Mouse (Mus musculus): Measurements from ENCODE around the gene Rhbdd3.

Gene Rhbdd3

DNA sequence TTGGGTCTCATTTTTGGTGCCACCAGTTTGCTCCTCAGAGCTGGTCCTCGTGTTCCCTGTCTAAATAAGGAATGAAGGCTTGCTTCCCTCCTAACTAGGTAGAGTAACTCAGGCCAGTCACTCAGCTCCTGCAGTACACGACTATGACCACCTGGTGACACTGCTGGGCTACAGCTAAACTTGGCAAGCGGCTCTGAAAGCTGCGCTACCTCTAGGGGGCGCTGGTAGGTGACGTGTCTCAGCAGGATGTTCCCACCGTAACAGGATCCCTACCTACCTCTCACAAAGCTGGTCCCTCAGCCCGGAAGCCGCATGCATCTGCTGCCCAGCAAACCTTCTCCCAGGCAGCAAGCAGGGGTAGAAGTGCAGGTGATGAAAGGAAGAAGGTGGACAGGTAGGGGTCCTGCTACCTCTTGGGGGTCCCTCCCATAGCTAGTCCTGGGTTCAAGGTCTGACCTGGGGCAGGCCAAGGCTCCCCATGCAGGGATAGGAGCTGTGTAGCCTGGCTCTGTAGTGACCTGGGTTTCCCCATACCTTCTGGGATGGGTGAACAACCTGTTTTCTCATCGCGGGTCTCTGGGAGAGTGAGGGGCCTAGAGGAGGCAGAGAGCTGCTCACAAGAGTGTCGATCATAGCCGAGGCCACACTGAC, 16.3 kb downstream of the Rhbdd3 start:
- peak; percentile 92 to 96 for DNase-seq (ENCODE audit: low read depth in 2 of 2, low spot score in 2 of 2)

GRCm38 (mm10) chr11:5125713-5126112, 27.0 kb downstream of the Rhbdd3 start:
- no peak for DNase-seq (ENCODE audit: low read depth in 2 of 2, low spot score in 2 of 2)

- DNase-seq (ENCODE audit: low read depth in 2 of 2, low spot score in 2 of 2): no peak
Observed at GRCm38 (mm10) chr11:5129035-5129480, 30.3 kb downstream of the Rhbdd3 start.

GRCm38 (mm10) chr11:5130111-5130665, 31.5 kb downstream of the Rhbdd3 start:
- DNase-seq (ENCODE audit: low read depth in 2 of 2, low spot score in 2 of 2): no peak

DNA sequence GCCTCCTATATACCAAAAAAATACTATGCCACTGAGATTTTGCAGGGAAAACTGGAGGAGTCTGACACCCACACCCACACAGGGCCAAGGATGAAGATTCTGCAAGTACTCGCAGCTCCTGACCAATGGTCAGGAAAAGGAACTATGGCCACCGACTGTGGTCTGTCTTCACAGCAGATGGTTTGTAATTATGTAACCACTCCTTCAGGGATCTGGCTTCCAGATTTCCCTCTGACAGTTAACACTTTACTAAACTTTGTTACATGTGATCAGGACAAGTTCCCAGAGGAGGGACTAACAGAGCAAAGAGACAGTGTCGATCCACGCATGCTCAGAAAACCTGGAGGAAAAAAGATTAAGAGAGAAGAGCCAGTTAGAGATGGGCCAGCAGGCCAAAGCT, 34.0 kb downstream of the Rhbdd3 start:
- no peak for DNase-seq (ENCODE audit: low read depth in 2 of 2, low spot score in 2 of 2)

- no peak for DNase-seq (ENCODE audit: low read depth in 2 of 2, low spot score in 2 of 2)
Observed at GRCm38 (mm10) chr11:5135914-5136313, 37.2 kb downstream of the Rhbdd3 start.

GRCm38 (mm10) chr11:5138642-5139041, 39.9 kb downstream of the Rhbdd3 start:
- no peak for DNase-seq (ENCODE audit: low read depth in 2 of 2, low spot score in 2 of 2)

DNA sequence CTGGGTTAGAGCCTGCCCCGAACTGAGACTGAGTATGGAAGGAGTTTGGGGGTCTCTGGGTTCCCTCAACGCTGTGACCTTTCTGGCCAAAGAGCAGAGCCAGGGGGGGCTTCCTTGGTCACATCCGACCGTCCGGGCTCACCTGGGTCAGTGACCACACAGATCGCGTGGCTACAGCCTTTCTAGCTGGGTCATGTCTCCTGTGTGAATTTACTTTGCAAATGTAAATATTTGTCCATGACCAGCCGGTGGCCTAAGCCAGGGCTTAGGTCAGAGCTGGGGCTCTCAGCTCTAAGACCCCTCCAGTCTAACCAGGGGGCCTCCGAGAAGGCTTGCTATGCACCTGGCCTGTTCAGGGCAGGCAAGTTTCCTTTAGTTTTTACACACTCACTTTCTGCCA, 40.6 kb downstream of the Rhbdd3 start:
- no peak for DNase-seq (ENCODE audit: low read depth in 2 of 2, low spot score in 2 of 2)

DNA sequence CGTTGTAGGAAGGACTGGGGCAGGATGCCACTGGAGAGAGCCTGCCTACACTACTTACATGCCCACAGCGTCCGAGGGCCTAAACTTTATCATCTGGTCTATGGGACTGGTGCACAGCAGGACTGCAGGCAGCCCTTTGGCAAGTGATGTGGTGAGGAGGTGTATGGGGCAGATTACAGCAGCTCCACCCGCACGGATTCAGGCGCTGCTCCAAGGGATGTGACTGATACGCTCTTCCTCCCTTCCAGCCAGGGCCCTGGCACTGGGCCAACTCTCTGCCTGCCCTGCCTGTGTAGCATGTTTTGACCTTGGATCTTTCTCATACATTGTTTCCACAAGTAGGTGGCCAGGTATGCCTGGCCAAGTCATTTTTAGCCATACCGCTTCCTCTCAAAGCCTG, 41.9 kb downstream of the Rhbdd3 start:
- DNase-seq (ENCODE audit: low read depth in 2 of 2, low spot score in 2 of 2): no peak

DNA sequence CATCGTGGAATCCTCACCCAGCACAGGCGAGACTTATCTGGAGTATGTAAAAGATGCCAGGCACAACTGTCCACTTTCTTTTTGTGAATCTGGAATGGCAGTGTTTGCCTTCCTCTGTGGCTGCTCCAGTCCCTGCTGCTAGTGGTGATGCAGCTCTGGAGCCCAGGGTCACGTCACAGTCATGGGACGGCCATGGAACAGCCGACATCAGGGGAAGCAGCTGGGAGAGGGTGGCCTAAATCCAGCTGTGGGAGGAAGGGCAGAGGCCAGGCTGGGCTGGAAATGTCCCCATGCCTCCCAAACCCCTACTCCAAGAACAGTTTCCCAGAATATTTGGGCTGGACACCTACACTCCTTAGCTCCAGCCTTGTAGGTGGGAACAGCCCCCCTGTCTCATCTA, 42.5 kb downstream of the Rhbdd3 start:
- no peak for DNase-seq (ENCODE audit: low read depth in 2 of 2, low spot score in 2 of 2)

- no peak for DNase-seq (ENCODE audit: low read depth in 2 of 2, low spot score in 2 of 2)
Observed at GRCm38 (mm10) chr11:5141965-5142364, 43.2 kb downstream of the Rhbdd3 start.

DNA sequence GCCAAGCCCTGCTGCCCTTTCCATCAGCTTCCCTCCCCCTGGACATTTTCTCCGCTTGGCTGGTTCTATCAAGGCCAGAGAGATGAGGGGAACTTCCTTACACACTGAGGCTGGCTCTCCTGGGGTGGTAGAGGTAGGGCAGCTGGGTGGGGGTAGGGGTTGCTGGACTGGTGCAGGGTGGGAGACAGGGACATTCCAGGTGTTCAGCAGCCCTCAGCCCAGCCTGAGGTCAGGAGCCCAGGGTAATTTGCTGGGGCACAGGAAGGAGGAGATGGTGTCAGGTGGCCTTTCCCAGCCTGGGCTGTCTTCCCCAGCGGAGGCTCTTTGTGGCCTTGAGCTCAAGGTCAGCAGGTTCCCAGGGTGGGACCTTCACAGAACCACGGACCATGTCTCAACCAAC, 46.9 kb downstream of the Rhbdd3 start:
- DNase-seq (ENCODE audit: low read depth in 2 of 2, low spot score in 2 of 2): no peak

DNA sequence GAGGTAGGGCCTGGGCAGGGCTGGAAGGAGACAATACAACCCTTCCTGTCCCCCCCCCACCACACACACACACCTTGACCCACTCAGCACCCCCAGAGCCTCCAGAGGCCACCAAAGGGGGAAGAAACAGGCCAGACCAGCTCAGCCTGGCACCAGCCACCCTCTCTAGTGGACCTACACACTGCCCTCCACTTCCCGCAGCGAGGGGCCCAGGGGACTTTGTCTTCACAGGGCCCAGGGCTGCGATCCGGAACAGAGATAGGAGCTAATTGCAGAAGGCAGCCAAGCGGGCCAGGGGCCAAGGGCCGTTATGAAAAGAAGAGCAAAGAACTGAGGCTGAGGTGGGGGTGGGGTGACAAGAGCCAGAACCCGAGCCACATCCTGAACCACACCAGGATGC, 50.5 kb downstream of the Rhbdd3 start:
- DNase-seq (ENCODE audit: low read depth in 2 of 2, low spot score in 2 of 2): no peak

- DNase-seq (ENCODE audit: low read depth in 2 of 2, low spot score in 2 of 2): no peak
Observed at GRCm38 (mm10) chr11:5149955-5150354, 51.2 kb downstream of the Rhbdd3 start.

GRCm38 (mm10) chr11:5150416-5151246, 51.9 kb downstream of the Rhbdd3 start:
- DNase-seq (ENCODE audit: low read depth in 2 of 2, low spot score in 2 of 2): peak in 1 of 2 experiments; percentile 15

GRCm38 (mm10) chr11:5151247-5151630, 52.5 kb downstream of the Rhbdd3 start:
- DNase-seq (ENCODE audit: low read depth in 2 of 2, low spot score in 2 of 2): no peak

- peak in 1 of 2 experiments; percentile 38 for DNase-seq (ENCODE audit: low read depth in 2 of 2, low spot score in 2 of 2)
Observed at GRCm38 (mm10) chr11:5151680-5152337, 53.1 kb downstream of the Rhbdd3 start, which contains the start of gene Emid1. Gene Emid1, minus strand, starts transcription at chr11:5152257.

DNA sequence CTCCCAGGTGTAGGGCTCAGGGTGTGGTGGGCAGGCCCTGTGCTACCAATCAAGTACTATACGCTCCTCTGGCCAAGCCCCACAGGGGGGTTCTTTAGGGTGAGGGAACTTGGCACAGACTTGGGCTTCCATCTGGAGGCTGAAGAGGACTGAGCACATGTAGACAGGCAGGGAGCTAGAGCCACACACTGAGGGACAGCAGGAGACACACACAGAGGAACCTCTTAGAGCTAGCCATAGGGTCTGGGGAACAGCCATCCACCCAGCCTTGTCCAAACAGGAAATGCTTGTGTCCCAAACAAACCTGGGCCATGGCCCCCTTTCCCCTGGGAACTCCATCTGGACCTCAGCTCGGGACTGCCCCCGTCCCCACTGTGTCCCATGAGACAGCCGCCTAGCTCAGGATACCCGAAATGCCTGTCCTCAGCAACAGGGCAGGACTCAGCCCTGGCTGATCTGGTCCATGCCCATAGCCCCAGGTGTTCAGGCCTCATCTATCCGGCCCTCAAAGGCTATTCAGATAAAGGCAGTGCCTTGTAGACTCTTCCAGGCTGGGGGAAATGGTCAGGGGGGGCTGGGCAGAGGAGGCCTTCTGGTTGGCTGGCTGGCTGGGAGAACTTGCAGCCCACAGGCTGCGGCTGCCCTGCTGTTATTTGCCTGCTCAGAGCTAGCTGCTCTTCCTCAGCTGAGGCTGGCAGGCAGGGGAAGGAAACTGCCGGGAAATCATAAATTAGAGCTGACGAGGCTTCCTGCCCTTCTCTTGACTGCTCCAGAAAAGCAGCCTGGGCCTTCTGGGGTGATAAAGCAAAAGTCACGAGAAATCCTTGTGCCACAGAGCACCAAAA, 56.5 kb downstream of the Rhbdd3 start:
- DNase-seq (ENCODE audit: low read depth in 2 of 2, low spot score in 2 of 2): no peak

Data from CD8-positive naive resting alpha-beta T cell, adult 2 months (primary cell).